Mouse (Mus musculus) myocyte (in vitro differentiated cells): ENCODE data around the gene Stk10.

ENCODE experiments used
- MAX ChIP-seq: IDR thresholded peaks from one replicate; pipeline ENCODE4 v1.6.1; 2011; ENCODE audit warnings: low read depth, mild to moderate bottlenecking, control low read depth
- MYOG ChIP-seq, 3 experiments: IDR thresholded peaks; one replicate each; pipeline ENCODE4 v1.6.1; 2011; ENCODE audit warnings: control low read depth in 2 of 3, low read depth in 2 of 3, mild to moderate bottlenecking in 2 of 3; ENCODE audit not compliant: insufficient read length in 2 of 3, control insufficient read depth in 1 of 3, insufficient read depth in 1 of 3
- POLR2A ChIP-seq: IDR thresholded peaks from one replicate; pipeline ENCODE4 v1.6.1; 2011; ENCODE audit warnings: low read depth, mild to moderate bottlenecking, control low read depth, moderate library complexity; ENCODE audit not compliant: insufficient read length
- POLR2AphosphoS2 ChIP-seq: IDR thresholded peaks from one replicate; pipeline ENCODE4 v1.6.1; 2011; ENCODE audit warnings: low read depth, control low read depth; ENCODE audit not compliant: insufficient read length

GRCm38 (mm10) chr11:32634842-32635241 lies 101.7 kb downstream of the Stk10 start:
- TF ChIP-seq POLR2A (no peak), MYOG (IDR thresholded peaks at IDR 0.05; ENCODE audit: control insufficient read depth in 1 of 3, insufficient read depth in 1 of 3, insufficient read length in 2 of 3, low read depth in 2 of 3) (no peak), MAX (no peak), POLR2AphosphoS2 (no peak)
